Mouse (Mus musculus): Measurements from ENCODE around the gene Lin37.

Gene Lin37

DNA sequence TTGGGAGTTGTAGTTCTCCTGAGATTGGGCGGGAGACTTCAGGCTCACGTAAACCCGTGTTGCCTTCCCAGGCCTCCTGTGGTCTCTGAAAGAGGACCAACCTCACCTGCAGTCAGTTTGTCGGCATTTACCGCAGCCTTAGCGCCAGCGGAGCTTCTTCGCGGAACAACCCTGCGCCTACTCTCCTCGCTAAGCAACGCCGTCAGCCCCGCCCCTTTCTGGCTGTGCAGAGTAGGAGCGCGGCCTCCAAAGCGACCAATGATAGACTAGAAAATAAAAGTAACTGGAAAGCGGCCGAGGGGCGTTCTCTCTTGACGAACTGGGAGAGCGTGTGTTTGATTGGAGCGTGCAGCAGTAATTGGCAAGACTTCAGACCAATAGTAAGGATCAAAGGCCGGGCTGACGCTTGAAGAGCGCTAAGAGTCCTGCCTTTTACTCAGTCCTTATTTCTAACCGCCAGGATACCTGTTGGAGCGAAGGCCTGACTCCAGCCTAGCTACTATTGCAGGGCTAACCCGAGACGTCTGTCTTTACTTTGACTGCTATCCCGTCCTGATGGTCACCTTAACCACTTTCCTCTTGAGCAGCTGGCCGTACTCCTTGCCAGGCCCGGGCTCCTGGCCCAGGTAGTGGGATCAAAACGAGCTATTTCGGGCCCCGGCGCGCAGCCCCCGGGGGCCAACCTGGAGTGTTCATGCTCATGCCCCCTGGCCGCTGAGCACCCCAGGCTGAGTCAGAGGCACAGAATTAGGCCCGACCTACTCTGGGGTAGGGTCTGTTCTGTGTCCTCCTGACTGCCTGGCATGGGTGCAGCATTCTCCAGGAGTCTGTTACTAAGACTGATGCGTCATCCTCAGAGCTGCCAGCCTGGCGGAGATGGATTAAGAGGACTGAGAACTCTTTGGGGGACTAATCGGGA lies 7.3 kb downstream of the Lin37 start, which contains the start of the genes Hspb6 and Proser3:
Hspb6 (plus strand) TSS at position 77 of the 919 bp plus-strand sequence.
Proser3 (minus strand) TSS at position 198 of the 919 bp plus-strand sequence.
- DNase-seq (ENCODE audit: low spot score) = peak; percentile 93

DNA sequence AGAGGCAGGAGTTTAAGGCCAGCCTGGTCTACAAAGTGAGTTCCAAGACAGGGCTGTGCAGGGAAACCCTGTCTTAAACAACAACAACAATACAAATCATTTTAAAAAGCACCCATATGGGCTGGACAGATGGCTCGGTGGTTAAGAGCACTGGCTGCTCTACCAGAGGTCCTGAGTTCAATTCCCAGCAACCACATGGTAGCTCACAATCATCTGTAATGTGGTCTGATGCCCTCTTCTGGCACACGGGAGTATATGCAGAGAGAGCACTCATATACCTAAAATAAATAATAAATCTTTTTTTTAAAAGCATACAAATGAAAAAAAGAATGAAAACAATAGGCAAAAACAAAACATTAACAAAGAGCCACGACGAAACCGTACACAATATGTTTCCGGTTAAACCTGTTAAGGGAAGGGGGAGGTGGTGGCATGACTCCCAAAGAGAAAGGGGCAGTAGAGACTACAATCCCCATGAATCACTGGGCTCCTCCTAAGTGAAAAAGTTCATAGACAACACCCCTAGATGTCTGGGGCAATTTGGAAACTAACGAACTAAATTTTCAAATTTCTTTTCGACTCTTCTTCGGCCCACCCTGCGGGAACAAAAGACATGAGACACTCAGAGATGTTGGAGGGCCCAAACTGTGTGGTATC lies 8.1 kb downstream of the Lin37 start:
- DNase-seq (ENCODE audit: low spot score) = no peak

- no peak for DNase-seq (ENCODE audit: low spot score)
Measured at GRCm38 (mm10) chr7:30550603-30551002, 9.0 kb downstream of the Lin37 start.

- DNase-seq (ENCODE audit: low spot score) = no peak
Measured at GRCm38 (mm10) chr7:30549880-30550279, 9.8 kb downstream of the Lin37 start.

DNA sequence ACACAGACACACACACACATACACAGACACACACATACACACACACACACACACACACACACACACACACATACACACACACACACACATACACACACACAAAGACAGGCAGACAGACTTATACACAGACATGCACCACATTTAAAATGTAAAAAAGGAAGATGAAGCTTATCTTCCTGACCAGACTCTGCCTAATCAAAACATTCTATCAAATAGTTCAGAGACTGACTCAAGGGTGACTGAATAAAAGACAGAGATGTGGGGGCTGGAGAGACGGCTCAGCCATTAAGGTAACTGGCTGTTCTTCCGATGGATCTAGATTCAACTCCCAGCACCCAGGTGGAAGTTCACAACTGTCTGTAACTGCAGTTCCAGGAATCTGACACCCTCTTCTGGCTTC lies 15.3 kb downstream of the Lin37 start:
- no peak for DNase-seq (ENCODE audit: low spot score)

GRCm38 (mm10) chr7:30540572-30540971 lies 19.1 kb downstream of the Lin37 start:
- no peak for DNase-seq (ENCODE audit: low spot score)

DNA sequence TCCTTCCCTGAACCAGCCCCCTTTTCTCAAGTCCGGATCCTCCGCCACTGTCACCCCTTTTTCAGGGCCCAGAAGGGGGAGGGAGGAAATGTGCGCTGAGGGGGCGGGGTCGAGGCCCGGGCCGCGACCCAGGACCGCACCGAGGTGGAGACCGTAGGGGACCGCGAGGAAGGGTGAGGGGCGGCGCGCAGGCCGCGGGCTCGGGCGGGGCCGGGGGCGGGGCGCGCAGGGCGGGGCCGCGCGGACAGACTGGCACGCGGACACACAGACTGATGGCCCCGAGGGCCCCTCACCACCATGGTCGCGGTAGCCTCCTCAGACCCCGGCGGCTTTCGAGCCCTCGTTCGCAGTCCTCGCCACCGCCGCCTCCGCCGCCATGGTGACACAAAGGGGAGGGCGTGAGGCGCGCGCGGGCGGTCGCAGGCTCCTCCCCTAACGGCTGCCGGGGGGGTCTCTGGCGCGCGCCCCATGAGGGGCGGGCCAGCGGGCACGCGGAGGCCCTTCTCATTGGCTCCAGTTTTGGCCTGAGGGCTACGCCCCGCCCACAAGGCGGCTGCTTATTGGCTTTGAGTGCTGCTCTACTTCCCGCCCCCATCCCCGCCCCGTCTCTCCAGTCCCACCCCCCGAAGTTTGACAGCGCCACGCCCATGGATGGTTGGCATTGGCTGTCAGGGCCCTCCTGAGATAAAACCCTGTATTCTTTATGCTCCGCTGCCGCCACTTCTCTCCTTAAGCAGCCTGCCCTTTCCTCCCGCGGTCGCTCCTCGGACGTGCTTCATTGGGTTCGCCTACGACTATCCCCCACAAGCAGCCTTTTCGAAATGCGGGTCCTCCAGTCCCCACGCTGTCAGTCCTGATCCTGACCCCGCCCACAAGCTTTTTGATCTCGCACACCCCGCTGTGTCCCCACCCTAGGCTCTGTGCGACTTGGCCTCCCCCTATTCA lies 24.7 kb downstream of the Lin37 start, which contains the start of gene Arhgap33:
Arhgap33 (minus strand) TSS at position 428 of the 945 bp plus-strand sequence.
- DNase-seq (ENCODE audit: low spot score) = peak; percentile 96

DNA sequence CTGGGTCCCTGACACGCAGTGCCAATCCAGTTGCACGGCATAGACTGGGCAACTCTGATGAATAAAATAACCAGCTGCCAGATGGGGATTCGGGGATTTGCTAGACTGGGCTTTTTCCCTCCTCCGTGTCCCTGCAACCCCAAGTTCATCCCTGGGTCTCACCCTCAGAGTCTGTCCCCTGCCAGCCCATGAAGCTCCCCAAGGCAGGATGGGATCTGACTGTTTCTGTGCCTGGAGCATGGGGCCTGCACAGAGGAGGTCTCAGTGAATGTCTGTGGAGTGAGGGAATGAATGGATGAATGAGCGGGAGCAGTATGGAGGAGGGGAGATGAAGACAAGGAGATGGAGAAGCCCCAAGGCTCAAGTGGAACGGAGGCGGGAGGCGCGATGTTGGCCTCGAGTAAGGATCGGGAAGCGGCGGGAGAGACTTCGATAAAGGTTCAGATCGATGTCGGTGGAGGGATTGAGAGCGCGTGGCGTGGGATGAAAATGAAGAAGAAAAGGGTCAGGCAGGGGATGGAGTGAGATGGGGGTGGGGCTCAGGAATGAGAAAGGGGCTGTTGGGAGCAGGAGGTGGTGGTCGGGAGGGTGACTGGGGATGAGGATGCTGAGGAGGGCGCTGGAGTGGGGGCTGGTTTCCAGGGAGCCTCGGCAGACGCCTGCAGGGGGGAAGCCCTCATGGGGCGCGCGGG lies 25.6 kb downstream of the Lin37 start:
- DNase-seq (ENCODE audit: low spot score) = no peak

- no peak for DNase-seq (ENCODE audit: low spot score)
Measured at GRCm38 (mm10) chr7:30532931-30533330, 26.7 kb downstream of the Lin37 start.

- peak; percentile 64 for DNase-seq (ENCODE audit: low spot score)
Measured at GRCm38 (mm10) chr7:30531291-30531815, 28.3 kb downstream of the Lin37 start.

DNA sequence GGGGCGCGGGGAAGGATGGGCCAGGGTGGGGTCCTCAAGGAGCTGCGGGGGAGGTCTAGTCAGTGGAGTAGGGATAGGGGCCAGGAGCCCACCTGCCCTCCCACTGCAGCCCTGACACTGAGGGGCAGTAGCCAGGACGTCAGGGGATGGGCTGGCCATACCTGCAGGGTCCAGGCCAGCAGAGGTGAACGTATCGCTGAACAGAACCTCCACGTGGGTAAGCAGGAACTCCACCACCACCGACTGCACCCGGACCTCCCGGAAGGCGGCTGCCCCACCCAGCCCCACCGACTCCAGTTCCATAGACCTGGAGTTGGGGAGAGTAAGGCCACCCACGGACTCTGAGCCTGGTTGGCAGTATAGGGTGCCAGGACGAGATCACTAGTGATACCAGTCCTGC lies 32.7 kb downstream of the Lin37 start:
- DNase-seq (ENCODE audit: low spot score) = no peak

GRCm38 (mm10) chr7:30526399-30526798 lies 33.2 kb downstream of the Lin37 start:
- DNase-seq (ENCODE audit: low spot score) = no peak

- DNase-seq (ENCODE audit: low spot score) = no peak
Measured at GRCm38 (mm10) chr7:30525954-30526353, 33.7 kb downstream of the Lin37 start.

GRCm38 (mm10) chr7:30524487-30524886 lies 35.2 kb downstream of the Lin37 start:
- no peak for DNase-seq (ENCODE audit: low spot score)

GRCm38 (mm10) chr7:30522871-30523270 lies 36.8 kb downstream of the Lin37 start:
- DNase-seq (ENCODE audit: low spot score) = no peak

GRCm38 (mm10) chr7:30520856-30521255 lies 38.8 kb downstream of the Lin37 start:
- no peak for DNase-seq (ENCODE audit: low spot score)

DNA sequence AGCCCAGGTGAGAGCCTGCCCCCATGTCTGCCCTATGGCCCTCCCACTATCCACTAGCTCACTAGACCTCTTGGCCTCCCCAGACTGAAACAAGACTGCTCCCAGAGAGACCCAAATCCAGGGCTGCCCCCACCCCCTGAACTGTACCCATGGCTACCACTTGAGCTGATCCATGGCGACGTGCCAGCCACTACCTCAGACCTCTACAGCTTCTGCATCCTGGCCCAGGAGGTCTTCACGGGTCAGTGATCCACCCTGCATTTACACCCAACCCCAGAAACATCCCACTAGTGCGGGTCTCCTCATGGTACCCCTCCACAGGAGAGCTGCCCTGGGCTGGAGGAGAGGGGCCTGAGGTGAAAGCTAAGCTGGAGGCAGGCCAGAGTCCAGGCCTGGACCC lies 39.2 kb downstream of the Lin37 start:
- DNase-seq (ENCODE audit: low spot score) = no peak

- DNase-seq (ENCODE audit: low spot score) = no peak
Measured at GRCm38 (mm10) chr7:30518325-30518724, 41.3 kb downstream of the Lin37 start.

GRCm38 (mm10) chr7:30515003-30515760 lies 44.5 kb downstream of the Lin37 start:
- no peak for DNase-seq (ENCODE audit: low spot score)

DNA sequence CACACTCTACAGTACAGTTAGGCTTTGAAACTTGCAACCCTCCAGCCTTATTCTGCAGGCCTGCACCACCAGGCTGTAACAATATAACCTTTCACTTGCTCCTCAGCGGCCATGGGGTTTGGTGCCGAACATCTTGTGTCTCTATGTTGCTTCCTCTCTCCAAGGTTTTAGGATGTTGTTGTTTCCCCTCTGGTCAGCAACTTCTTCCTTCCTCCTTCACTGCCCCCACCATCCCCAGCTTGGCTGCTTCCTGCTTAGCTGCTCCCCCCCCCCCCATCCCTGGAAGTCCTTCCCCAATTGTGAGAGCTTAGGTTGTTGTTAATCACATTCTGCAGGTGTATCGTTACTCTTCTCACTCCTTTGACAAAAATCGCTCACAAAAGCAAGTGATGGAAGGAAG lies 51.6 kb downstream of the Lin37 start:
- DNase-seq (ENCODE audit: low spot score) = no peak
